Mouse (Mus musculus) forebrain, embryonic 10.5 days (tissue): Measurements from ENCODE around the gene Chrdl2. TPM values are rescaled to one million over a fixed set of nuclear protein-coding genes. Genes with fewer than 3 reads are reported as not detected.

Experiments used
- DNase-seq: peaks from one replicate; pipeline ENCODE4 v3.0.0-alpha.2; 2017; ENCODE audit warnings: low spot score; ENCODE audit errors: extremely low spot score
- H3K27ac ChIP-seq: fragments of 300-500 bp; sonication (generic); 2 replicates; pipeline ENCODE4 v1.5.1; 2016; ENCODE audit warnings: mild to moderate bottlenecking
- H3K27me3 ChIP-seq: fragments of 300-500 bp; sonication (generic); 2 replicates; pipeline ENCODE4 v1.6.1; 2016; ENCODE audit warnings: mild to moderate bottlenecking; ENCODE audit not compliant: poor library complexity, severe bottlenecking
- H3K36me3 ChIP-seq: fragments of 300-500 bp; sonication (generic); replicated peaks from 2 replicates; pipeline ENCODE4 v1.6.1; 2016; ENCODE audit warnings: mild to moderate bottlenecking, moderate library complexity
- H3K4me1 ChIP-seq: fragments of 300-500 bp; sonication (generic); 2 replicates; pipeline ENCODE4 v1.6.1; 2016
- H3K4me3 ChIP-seq: fragments of 300-500 bp; sonication (generic); 2 replicates; pipeline ENCODE4 v1.5.1; 2016; ENCODE audit warnings: mild to moderate bottlenecking, moderate library complexity
- H3K9me3 ChIP-seq: fragments of 300-500 bp; sonication (generic); 2 replicates; pipeline ENCODE4 v1.6.1; 2016; ENCODE audit warnings: mild to moderate bottlenecking, moderate library complexity
- WGBS: fragments of 180-500 bp; shearing (Covaris S2); methylation state at CpG from one replicate; pipeline ENCODE4 v1.1.7; 2016; 5-methylcytosine and 5-hydroxymethylcytosine counted together
- polyA plus RNA-seq: library from polyadenylated mRNA; unstranded; fragments of >200 nt; fragmentation: Nextera tagmentation; extraction: Ambion mirVana; gene quantifications from 2 replicates; pipeline ENCODE4 v1.2.1, GENCODE M21; 2016

Gene Chrdl2
- polyA plus RNA-seq, 1 experiment from 2014 or later: 0.41 TPM

DNA sequence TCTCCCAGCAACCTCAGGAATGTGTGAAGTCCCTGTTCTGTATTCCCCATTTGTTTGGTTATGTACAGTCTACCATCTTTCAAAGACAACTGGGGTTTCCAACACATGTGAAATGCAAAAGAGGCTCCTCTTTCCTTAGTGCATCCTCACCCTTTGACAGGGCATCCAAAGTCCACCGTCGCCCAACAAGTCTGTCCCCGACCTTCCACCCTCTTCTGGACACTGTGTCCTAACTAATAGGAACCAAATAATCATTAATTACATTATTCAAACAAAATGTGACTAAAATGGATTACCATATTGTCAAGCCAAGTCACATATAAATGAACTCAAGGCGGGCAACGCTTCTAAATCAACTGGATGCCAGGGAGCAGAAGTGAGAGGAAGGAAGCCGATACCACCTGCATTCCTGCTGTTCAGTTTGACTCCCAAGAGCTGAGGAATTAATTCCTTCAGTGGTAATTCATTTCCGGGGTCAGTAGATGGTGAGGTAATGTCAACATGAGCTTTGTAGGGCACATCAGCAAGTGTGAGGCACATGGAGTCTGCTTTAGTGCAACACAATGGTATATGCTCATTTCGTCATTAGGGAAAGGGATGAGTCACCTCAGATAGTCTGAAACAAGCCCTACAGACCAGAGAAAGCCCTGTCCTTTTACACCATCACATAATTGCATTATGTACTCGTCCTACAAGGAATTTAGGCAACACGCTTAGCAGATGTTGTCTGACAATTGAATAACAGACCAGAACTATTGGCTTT, 31.6 kb upstream of the Chrdl2 start:
- Histone ChIP-seq H3K27me3 (no peaks in the 10 kb centered on the region), H3K27ac (no peak overlapping the region), H3K9me3 (peaks cover 7% of the 10 kb centered on the region; the same call in 1 of the 2 replicates), H3K36me3 (peaks cover 11% of the 10 kb centered on the region), H3K4me3 (no peak overlapping the region), H3K4me1 (peaks cover 39% of the 10 kb centered on the region)
- no peak for DNase-seq
- WGBS: 85% methylated on average over 10 of the region's 10 CpGs

DNA sequence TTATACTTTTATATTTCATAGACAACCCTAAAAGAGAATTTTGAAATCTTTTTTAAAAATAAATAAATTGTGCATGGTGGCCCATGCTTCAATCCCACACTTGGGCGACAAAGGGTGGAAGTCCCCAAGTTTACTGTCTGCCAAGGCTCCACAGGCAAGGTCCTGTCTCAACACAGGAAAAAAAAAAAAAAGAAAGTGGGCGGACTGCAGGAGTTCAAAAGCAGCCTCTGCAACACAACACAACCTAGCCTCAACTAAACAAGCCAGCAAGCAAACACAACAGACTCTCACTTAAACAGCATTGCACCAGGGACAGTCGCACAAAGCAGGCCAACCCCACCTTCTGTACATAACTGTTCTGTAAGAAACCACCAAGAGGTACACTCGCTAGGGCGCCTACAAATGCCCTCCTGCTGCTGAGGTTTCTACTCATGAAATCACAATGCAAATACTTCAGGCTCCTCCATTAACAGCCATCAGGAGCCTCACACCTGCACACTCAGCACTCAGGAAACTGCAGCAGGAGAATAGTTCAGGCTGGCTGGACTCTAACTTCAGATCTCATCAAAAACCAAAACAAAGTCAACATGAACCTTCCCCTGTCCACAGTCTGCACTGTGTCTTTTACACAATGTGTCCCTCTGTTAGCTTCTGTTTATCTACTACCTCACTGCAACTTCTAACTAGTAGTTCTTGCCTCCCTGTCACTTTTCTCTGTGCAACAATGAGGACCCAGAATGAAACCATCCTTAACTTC, 30.0 kb upstream of the Chrdl2 start:
- H3K9me3 ChIP-seq: peaks cover 7% of the 10 kb centered on the region; the same call in 1 of the 2 replicates
- no peak overlapping the region for H3K4me3 ChIP-seq
- DNase-seq: no peak
- 92% methylated on average over 5 of the region's 5 CpGs for WGBS
- H3K36me3 ChIP-seq: peaks cover 11% of the 10 kb centered on the region
- no peaks in the 10 kb centered on the region for H3K27me3 ChIP-seq
- peaks cover 32% of the 10 kb centered on the region for H3K4me1 ChIP-seq
- no peak overlapping the region for H3K27ac ChIP-seq

- H3K9me3 ChIP-seq: peaks cover 11% of the 10 kb centered on the region; the same call in 1 of the 2 replicates
- no peak overlapping the region for H3K27ac ChIP-seq
- no peaks in the 10 kb centered on the region for H3K27me3 ChIP-seq
- peaks cover 31% of the 10 kb centered on the region for H3K4me1 ChIP-seq
- WGBS: 93% methylated on average over 2 of the region's 2 CpGs
- no peak overlapping the region for H3K4me3 ChIP-seq
- H3K36me3 ChIP-seq: peaks cover 11% of the 10 kb centered on the region
- DNase-seq: no peak
Measured at GRCm38 (mm10) chr7:99978041-99978440, 27.9 kb upstream of the Chrdl2 start.

DNA sequence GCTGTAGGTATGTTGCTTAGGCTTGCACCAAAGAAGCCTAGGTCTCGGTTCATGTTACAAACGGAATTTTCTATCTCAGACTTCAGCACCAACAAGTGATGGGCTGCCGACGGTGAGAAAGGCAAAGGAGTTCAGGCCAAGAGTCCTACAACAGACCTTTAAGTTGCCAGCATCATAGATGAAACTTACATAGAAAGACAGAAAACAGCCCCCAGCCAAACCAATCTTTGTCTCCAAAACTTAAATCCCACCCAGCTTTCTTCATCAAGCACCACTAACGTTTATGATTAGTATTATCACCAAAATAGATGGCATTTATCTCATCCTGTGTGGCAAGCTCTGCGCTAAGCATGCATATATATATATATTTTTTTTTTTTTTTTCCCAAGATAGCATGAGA, 26.9 kb upstream of the Chrdl2 start:
- DNase-seq: no peak
- Histone ChIP-seq H3K27ac (peak overlapping the region; percentile 99), H3K27me3 (no peaks in the 10 kb centered on the region), H3K36me3 (peaks cover 11% of the 10 kb centered on the region), H3K4me3 (peak overlapping the region; percentile 97), H3K4me1 (peaks cover 27% of the 10 kb centered on the region), H3K9me3 (peaks cover 11% of the 10 kb centered on the region; the same call in 1 of the 2 replicates)
- WGBS: 16% methylated on average over 6 of the region's 6 CpGs

- Histone ChIP-seq H3K4me3 (peak overlapping the region; percentile 97), H3K27me3 (no peaks in the 10 kb centered on the region), H3K4me1 (peaks cover 21% of the 10 kb centered on the region), H3K27ac (peak overlapping the region; percentile 99), H3K36me3 (peaks cover 11% of the 10 kb centered on the region), H3K9me3 (peaks cover 11% of the 10 kb centered on the region; the same call in 1 of the 2 replicates)
- peak; percentile 73 for DNase-seq
- under 1% methylated on average over 51 of the region's 51 CpGs for WGBS
Measured at GRCm38 (mm10) chr7:99979546-99980131, 26.3 kb upstream of the Chrdl2 start.

DNA sequence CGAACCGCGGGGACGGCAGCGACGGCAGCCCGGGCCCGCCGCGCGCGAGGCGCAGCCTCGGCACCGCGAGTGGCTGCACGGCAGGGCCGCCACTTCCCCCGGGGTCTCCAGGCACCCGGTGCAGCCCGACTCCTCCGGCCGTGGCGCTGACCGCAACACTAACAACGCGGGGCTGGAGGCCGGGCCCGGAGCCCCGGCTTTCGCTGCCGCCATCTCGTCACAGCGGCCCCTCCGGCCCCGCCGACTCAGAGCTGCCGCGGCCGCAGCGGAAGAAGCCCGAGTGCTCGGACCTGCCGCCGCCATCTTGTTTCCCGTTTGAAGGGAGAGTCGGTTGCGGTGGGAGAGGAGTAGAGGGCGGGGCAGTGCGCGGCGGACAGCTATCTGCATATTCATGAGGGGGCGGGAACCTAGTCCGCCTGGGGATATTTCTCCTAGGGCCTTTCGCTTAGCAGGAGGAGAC, 25.8 kb upstream of the Chrdl2 start, which contains the start of gene Rnf169:
TSS of gene Rnf169 (minus strand) at position 317 of the 460 bp plus-strand sequence.
- WGBS: under 1% methylated on average over 55 of the region's 55 CpGs
- H3K9me3 ChIP-seq: peaks cover 11% of the 10 kb centered on the region; the same call in 1 of the 2 replicates
- peaks cover 19% of the 10 kb centered on the region for H3K4me1 ChIP-seq
- H3K27ac ChIP-seq: peak within 1 kb of the TSS; percentile 99
- H3K36me3 ChIP-seq: peaks cover 11% of the 10 kb centered on the region
- no peaks in the 10 kb centered on the region for H3K27me3 ChIP-seq
- peak within 1 kb of the TSS; percentile 97 for H3K4me3 ChIP-seq
- peak; percentile 91 for DNase-seq

GRCm38 (mm10) chr7:99981311-99981710, 24.7 kb upstream of the Chrdl2 start:
- H3K27me3 ChIP-seq: no peaks in the 10 kb centered on the region
- peaks cover 11% of the 10 kb centered on the region for H3K36me3 ChIP-seq
- no peak overlapping the region for H3K27ac ChIP-seq
- H3K4me1 ChIP-seq: peaks cover 19% of the 10 kb centered on the region
- H3K9me3 ChIP-seq: peaks cover 11% of the 10 kb centered on the region; the same call in 1 of the 2 replicates
- no peak overlapping the region for H3K4me3 ChIP-seq
- 14% methylated on average over 2 of the region's 2 CpGs for WGBS
- no peak for DNase-seq

DNA sequence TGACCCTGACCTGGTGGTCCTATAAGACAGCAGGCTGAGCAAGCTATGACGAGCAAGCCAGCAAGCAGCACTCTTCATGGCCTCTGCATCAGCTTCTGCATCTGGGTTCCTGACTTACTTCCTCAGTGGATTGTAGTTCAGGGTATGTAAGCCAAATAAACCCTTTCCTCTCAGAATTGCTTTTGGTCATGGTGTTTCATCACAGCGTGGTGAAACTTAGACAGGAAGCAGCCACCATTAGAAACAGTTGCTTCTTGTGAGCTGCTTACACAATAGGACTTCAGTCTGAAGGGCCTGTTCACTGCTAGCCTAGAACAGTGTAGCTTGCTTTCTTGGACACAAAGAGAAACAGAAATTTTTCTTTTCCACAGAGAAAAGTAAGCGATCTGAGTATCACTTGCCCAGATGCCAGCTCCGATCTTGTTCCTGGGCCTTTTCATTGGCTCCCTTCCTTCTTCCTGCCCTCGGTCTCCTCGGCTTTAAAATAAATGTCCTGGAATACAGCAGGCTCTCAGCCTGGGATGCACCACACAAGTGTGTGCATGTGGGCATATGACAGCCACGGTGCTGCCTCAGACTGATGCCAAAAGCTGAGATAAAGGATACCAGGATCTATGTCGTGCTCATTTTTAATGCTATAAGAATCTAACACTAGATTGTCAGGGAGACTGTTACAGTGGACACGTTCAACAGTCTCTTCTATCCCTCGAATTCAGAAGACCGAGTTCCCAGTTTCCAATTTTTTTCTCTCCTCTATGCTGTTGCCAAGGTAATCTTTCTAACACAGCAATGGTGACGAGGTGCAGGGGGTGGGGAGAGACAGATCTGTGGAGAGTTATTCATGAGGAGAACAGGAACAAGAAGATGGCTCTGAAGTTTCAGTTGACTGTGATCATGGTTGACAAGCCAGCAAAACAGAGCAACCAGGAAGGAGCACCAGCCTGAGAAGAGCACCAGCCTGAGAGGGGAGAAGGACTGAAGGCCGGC, 23.4 kb upstream of the Chrdl2 start:
- H3K4me1 ChIP-seq: peaks cover 19% of the 10 kb centered on the region
- 0 out of 2 replicates have a peak, but pooled peaks cover 3% of the 10 kb centered on the region for H3K27me3 ChIP-seq
- H3K36me3 ChIP-seq: 0 out of 2 replicates have a peak, but pooled peaks cover under 1% of the 10 kb centered on the region
- H3K9me3 ChIP-seq: peaks cover 3% of the 10 kb centered on the region; the same call in 1 of the 2 replicates
- H3K4me3 ChIP-seq: no peak overlapping the region
- H3K27ac ChIP-seq: no peak overlapping the region
- WGBS: 84% methylated on average over 13 of the region's 13 CpGs
- no peak for DNase-seq

- Histone ChIP-seq H3K36me3 (no peaks in the 10 kb centered on the region), H3K4me3 (no peak overlapping the region), H3K9me3 (no peaks in the 10 kb centered on the region), H3K27ac (no peak overlapping the region), H3K4me1 (peaks cover 15% of the 10 kb centered on the region; the same call in 1 of the 2 replicates), H3K27me3 (peaks cover 3% of the 10 kb centered on the region; the same call in 1 of the 2 replicates)
- peak; percentile 80 for DNase-seq
- 7% methylated on average over 4 of the region's 4 CpGs for WGBS
Measured at GRCm38 (mm10) chr7:99988725-99989124, 17.2 kb upstream of the Chrdl2 start.

GRCm38 (mm10) chr7:99989844-99990760, 15.9 kb upstream of the Chrdl2 start:
- no peak for DNase-seq
- H3K4me3 ChIP-seq: no peak overlapping the region; the same call in 1 of the 2 replicates
- no peaks in the 10 kb centered on the region for H3K9me3 ChIP-seq
- H3K27me3 ChIP-seq: peaks cover 3% of the 10 kb centered on the region; the same call in 1 of the 2 replicates
- peaks cover 15% of the 10 kb centered on the region; the same call in 1 of the 2 replicates for H3K4me1 ChIP-seq
- no peak overlapping the region for H3K27ac ChIP-seq
- 64% methylated on average over 15 of the region's 15 CpGs for WGBS
- no peaks in the 10 kb centered on the region for H3K36me3 ChIP-seq
